ENCODE assay signal across 9 mouse cellular contexts in the genomic region with DNA sequence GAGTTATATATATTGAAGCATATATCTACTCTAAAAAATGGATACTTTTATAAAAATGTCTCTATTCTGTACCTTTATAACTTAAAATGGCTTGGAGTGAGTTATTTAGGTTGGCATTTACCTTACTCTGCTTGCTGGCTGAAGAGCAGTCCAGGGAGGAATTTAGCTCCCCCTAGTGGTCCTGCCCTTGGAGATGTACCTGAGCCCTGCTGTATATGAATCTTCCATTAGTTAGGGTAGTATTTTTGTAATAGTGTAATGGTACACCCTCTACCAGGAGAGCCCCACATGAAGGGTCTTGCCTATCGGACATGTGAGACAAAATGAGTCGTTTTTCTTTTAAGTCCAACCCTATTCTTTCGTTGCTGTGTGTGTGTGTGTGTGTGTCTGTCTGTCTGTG. TPM values are rescaled to one million over a fixed set of nuclear protein-coding genes. Genes with fewer than 3 reads are reported as not detected.
DNase-seq lines count a peak whose midpoint lies in the region; ATAC-seq and TF ChIP-seq lines count a peak whose summit lies in the region.
"Had no signal": no experiment of that assay in that cellular context is flagged by ENCODE, and none has a peak within 500 bp of the region (broad histone marks: within the 10 kb centered on the region; RNA-seq: fewer than 3 reads in every experiment).

No protein-coding gene starts in this region.

- no peaks in the 10 kb centered on the region for H3K27me3 ChIP-seq in limb, embryonic 14.5 days (ENCODE audit: control insufficient read depth, insufficient read depth, low read length)
- H3K27me3 ChIP-seq in limb, embryonic 10.5 days (ENCODE audit: low read depth, poor library complexity, severe bottlenecking) = no peaks in the 10 kb centered on the region

- no peak for ATAC-seq in limb, embryonic 14.5 days (ENCODE audit: low FRiP score, low read depth)
- ATAC-seq in neutrophil, adult 5-6 weeks (ENCODE audit: extremely low read depth, insufficient number of reproducible peaks, low FRiP score, poor library complexity, severe bottlenecking) = peak; percentile 41; the same call in 1 of the 2 replicates

- no peak for TF ChIP-seq POLR2A in limb, embryonic 14.5 days (IDR thresholded peaks at IDR 0.05; ENCODE audit: borderline replicate concordance, extremely low read depth, insufficient read depth, insufficient read length)

- 74% methylated on average over 3 of the region's 3 CpGs for WGBS in limb, embryonic 14.5 days
- 91% methylated on average over 3 of the region's 3 CpGs for WGBS in limb, embryonic 10.5 days

- no peak overlapping the region for H3K4me2 ChIP-seq in limb, embryonic 14.5 days (replicated peaks; ENCODE audit: low read depth, low read length, severe bottlenecking)

- H3K9ac ChIP-seq in limb, embryonic 14.5 days (ENCODE audit: low read depth, low read length, severe bottlenecking) = no peak overlapping the region

- H3K4me3 ChIP-seq in limb, embryonic 14.5 days (replicated peaks; ENCODE audit: low read length) = no peak overlapping the region
- no peak overlapping the region for H3K4me3 ChIP-seq in limb, embryonic 10.5 days

- H3K36me3 ChIP-seq in limb, embryonic 14.5 days (ENCODE audit: control insufficient read depth, insufficient read depth, low read length) = peaks cover 24% of the 10 kb centered on the region
- peaks cover 28% of the 10 kb centered on the region for H3K36me3 ChIP-seq in limb, embryonic 10.5 days

- peak; percentile 70 for DNase-seq in adrenal gland, postnatal 10 days
- DNase-seq in adrenal gland, postnatal 25 days = no peak
- peak; percentile 22 for DNase-seq in limb, embryonic 14.5 days (ENCODE audit: low spot score)
- DNase-seq in limb, embryonic 10.5 days (ENCODE audit: low spot score) = no peak
- peak; percentile 66 for DNase-seq in c-Kit-positive CD71-positive TER-119-positive erythroid progenitor cells, embryonic 14.5 days (ENCODE audit: low spot score)
- DNase-seq in kidney, postnatal 25 days = peak; percentile 55 to 73
- DNase-seq in gastrocnemius, adult 8-10 months (ENCODE audit: low spot score in 2 of 2) = no peak

- no peak overlapping the region for H3K27ac ChIP-seq in limb, embryonic 14.5 days (replicated peaks; ENCODE audit: low read depth, low read length)
- no peak overlapping the region for H3K27ac ChIP-seq in limb, embryonic 10.5 days

- no peaks in the 10 kb centered on the region for H3K9me3 ChIP-seq in limb, embryonic 14.5 days (ENCODE audit: control insufficient read depth, low read length)
- H3K9me3 ChIP-seq in limb, embryonic 10.5 days (replicated peaks) = no peaks in the 10 kb centered on the region

- no peaks in the 10 kb centered on the region for H3K4me1 ChIP-seq in limb, embryonic 14.5 days (ENCODE audit: control insufficient read depth, insufficient read depth, low read length)
- no peaks in the 10 kb centered on the region for H3K4me1 ChIP-seq in limb, embryonic 10.5 days

RNA-seq across cellular contexts. Expression of gene Vwa3a, which starts 11.5 kb away (rescaled TPM):
- total RNA-seq in adrenal gland, postnatal 10 days (2021) = 1 to 10 TPM; 2.2 to 3.1 TPM
- 2.4 and 2.9 TPM in 2 replicates for total RNA-seq in adrenal gland, postnatal 25 days (2021)
- 0.19 and 1.0 TPM in 2 replicates for polyA plus RNA-seq in limb, embryonic 14.5 days (2012; rRNA removed)
- 0.08 and 0.10 TPM in 2 replicates for polyA plus RNA-seq in limb, embryonic 14.5 days (2014; fragmentation: Nextera tagmentation; extraction: Ambion mirVana)
- 0.05 and 0.13 TPM in 2 replicates for polyA plus RNA-seq in limb, embryonic 10.5 days (2016; fragmentation: Nextera tagmentation; extraction: Ambion mirVana)
- total RNA-seq in neutrophil, adult 5-6 weeks (2017) = not detected in 2 replicates
- under 1 TPM; 0.36 to 0.80 (median 0.54) TPM for total RNA-seq in gastrocnemius, adult 8-10 months (2022)

RNA-seq across cellular contexts. Expression of gene Mosmo, which starts 50.2 kb away (rescaled TPM):
- 10 to 100 TPM; 30.3 to 31.4 TPM for total RNA-seq in adrenal gland, postnatal 10 days (2021)
- 40.1 and 40.4 TPM in 2 replicates for total RNA-seq in adrenal gland, postnatal 25 days (2021)
- polyA plus RNA-seq in limb, embryonic 14.5 days (2012; rRNA removed) = 30.8 and 33.3 TPM in 2 replicates
- 15.6 and 19.5 TPM in 2 replicates for polyA plus RNA-seq in limb, embryonic 14.5 days (2014; fragmentation: Nextera tagmentation; extraction: Ambion mirVana)
- polyA plus RNA-seq in limb, embryonic 10.5 days (2016; fragmentation: Nextera tagmentation; extraction: Ambion mirVana) = 13.5 and 13.9 TPM in 2 replicates
- total RNA-seq in neutrophil, adult 5-6 weeks (2017) = 21.5 and 22.7 TPM in 2 replicates
- total RNA-seq in gastrocnemius, adult 8-10 months (2022) = 10 to 100 TPM; 19.4 to 28.2 (median 22.9) TPM

RNA-seq across cellular contexts. Expression of gene Pdzd9, which starts 57.4 kb away (rescaled TPM):
- not detected for total RNA-seq in adrenal gland, postnatal 10 days (2021)
- total RNA-seq in adrenal gland, postnatal 25 days (2021) = not detected in 2 replicates
- 0.14 and 0.31 TPM in 2 replicates for polyA plus RNA-seq in limb, embryonic 14.5 days (2012; rRNA removed)
- polyA plus RNA-seq in limb, embryonic 14.5 days (2014; fragmentation: Nextera tagmentation; extraction: Ambion mirVana) = 0.44 and 0.57 TPM in 2 replicates
- 0.36 and 0.46 TPM in 2 replicates for polyA plus RNA-seq in limb, embryonic 10.5 days (2016; fragmentation: Nextera tagmentation; extraction: Ambion mirVana)
- not detected in 2 replicates for total RNA-seq in neutrophil, adult 5-6 weeks (2017)
- total RNA-seq in gastrocnemius, adult 8-10 months (2022) = not detected
- total RNA-seq: layer of hippocampus, postnatal 14 days had no signal

Comparison
In these comparisons a context has a peak if more than half of its experiments do, and no peak if none do; other contexts are left out.
1. DNase-seq: peak in adrenal gland, postnatal 10 days (single experiment), limb, embryonic 14.5 days (single experiment), c-Kit-positive CD71-positive TER-119-positive erythroid progenitor cells, embryonic 14.5 days (single experiment) and kidney, postnatal 25 days (2 of 2); none in adrenal gland, postnatal 25 days (single experiment), limb, embryonic 10.5 days (single experiment) and gastrocnemius, adult 8-10 months (0 of 2).